In the genomic region with DNA sequence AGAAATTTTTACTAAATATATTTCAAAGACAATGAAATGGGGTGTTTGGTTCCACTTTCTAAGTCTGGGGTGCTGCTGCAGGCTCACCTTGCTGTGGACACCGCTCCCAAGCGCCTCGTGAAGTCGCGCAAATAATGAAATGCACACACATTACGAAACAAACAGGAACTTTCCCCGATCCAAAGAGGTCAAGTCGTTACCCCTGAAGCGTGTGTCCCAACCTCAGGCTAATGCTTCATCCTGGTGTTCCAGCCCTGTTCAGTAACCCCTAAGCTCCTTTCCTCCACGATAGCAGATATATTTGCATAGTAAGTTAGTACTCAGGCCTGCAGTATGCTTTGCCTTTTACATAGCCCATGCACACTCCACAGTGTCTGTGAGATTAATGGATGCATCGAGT, we compare ENCODE assay signal across 10 mouse cellular contexts. TPM values are rescaled to one million over a fixed set of nuclear protein-coding genes. Genes with fewer than 3 reads are reported as not detected.
DNase-seq lines count a peak whose midpoint lies in the region; ATAC-seq and TF ChIP-seq lines count a peak whose summit lies in the region.
"Had no signal": no experiment of that assay in that cellular context is flagged by ENCODE, and none has a peak within 500 bp of the region (broad histone marks: within the 10 kb centered on the region; RNA-seq: fewer than 3 reads in every experiment).

No protein-coding gene starts in this region.

- no peak overlapping the region for H3K27ac ChIP-seq in heart, adult 2 months
- H3K27ac ChIP-seq in limb, embryonic 13.5 days = no peak overlapping the region
- no peak overlapping the region for H3K27ac ChIP-seq in gastrocnemius, adult 2 months
- H3K27ac ChIP-seq: macrophage had no signal

- ATAC-seq in limb, embryonic 13.5 days (ENCODE audit: low FRiP score, low read depth) = no peak

- H3K27me3 ChIP-seq in heart, adult 2 months (ENCODE audit: control insufficient read depth, insufficient read depth, low read length) = no peaks in the 10 kb centered on the region
- H3K27me3 ChIP-seq in limb, embryonic 13.5 days = no peaks in the 10 kb centered on the region

- WGBS in heart, adult 2 months = 88% methylated on average over 11 of the region's 11 CpGs
- 48% methylated on average over 11 of the region's 11 CpGs for WGBS in limb, embryonic 13.5 days

- peak; percentile 84 for DNase-seq in heart, adult 11 months
- DNase-seq in heart, adult 2 months = no peak
- DNase-seq in ZHBTc4 (ENCODE audit: low read depth, low spot score) = peak; percentile 7
- peak; percentile 14 for DNase-seq in lung, postnatal 14 days
- no peak for DNase-seq in gastrocnemius, adult 2 months
- DNase-seq in frontal cortex, postnatal 10 days (ENCODE audit: low spot score in 2 of 2) = no peak
- DNase-seq in heart, postnatal 14 days = no peak
- DNase-seq: cerebellum, adult 9-10 months had no signal

- no peaks in the 10 kb centered on the region for H3K9me3 ChIP-seq in limb, embryonic 13.5 days

- TF ChIP-seq POLR2A in heart, adult 2 months (IDR thresholded peaks at IDR 0.05; ENCODE audit: insufficient read depth, low read depth, low read length) = no peak

- H3K9ac ChIP-seq in heart, adult 2 months (ENCODE audit: low read depth, low read length) = no peak overlapping the region
- no peak overlapping the region for H3K9ac ChIP-seq in limb, embryonic 13.5 days

- intact Hi-C loops in heart, adult 2 months (cut with DNase I) = loop anchor here (5.0 kb wide), 2 partner anchors 37 to 52 kb away; no protein-coding TSS in a partner anchor
- intact Hi-C loops in gastrocnemius, adult 2 months (cut with DNase I) = no loop called here
- intact Hi-C loops in heart, postnatal 14 days (cut with DNase I) = loop anchor here (5.0 to 10.0 kb wide), 2 partner anchors 37 to 125 kb away; no protein-coding TSS in a partner anchor

- no peak overlapping the region for H3K4me3 ChIP-seq in heart, adult 2 months
- H3K4me3 ChIP-seq in limb, embryonic 13.5 days = 0 out of 2 replicates have a peak overlapping the region, but pooled peaks have one; percentile 58
- H3K4me3 ChIP-seq in gastrocnemius, adult 2 months = no peak overlapping the region

- no peaks in the 10 kb centered on the region for H3K4me1 ChIP-seq in heart, adult 2 months (ENCODE audit: control insufficient read depth, insufficient read depth, low read length)
- 0 out of 2 replicates have a peak, but pooled peaks cover 2% of the 10 kb centered on the region for H3K4me1 ChIP-seq in limb, embryonic 13.5 days

- no peak for TF ChIP-seq EP300 in heart, adult 2 months (IDR thresholded peaks at IDR 0.05; ENCODE audit: insufficient read depth, low read depth, low read length)

- no peaks in the 10 kb centered on the region for H3K36me3 ChIP-seq in heart, adult 2 months (ENCODE audit: control insufficient read depth, insufficient read depth, low read length)
- H3K36me3 ChIP-seq in limb, embryonic 13.5 days = no peaks in the 10 kb centered on the region

- no peak for TF ChIP-seq CTCF in heart, adult 2 months (IDR thresholded peaks at IDR 0.05)
- TF ChIP-seq CTCF in gastrocnemius, adult 2 months (IDR thresholded peaks at IDR 0.05) = no peak

- no peaks in the 10 kb centered on the region for H3K79me2 ChIP-seq in heart, adult 2 months (replicated peaks; ENCODE audit: control insufficient read depth, insufficient read depth, low read length)

- H3K4me2 ChIP-seq in limb, embryonic 13.5 days (replicated peaks) = no peak overlapping the region; the same call in 1 of the 2 replicates

RNA-seq across cellular contexts. Expression of gene Car8, which starts 0.9 kb away (rescaled TPM):
- total RNA-seq in heart, adult 2 months (2021) = 10 to 100 TPM in 1 of 2 experiments, 1 to 10 TPM in 1; 9.4 to 12.1 TPM
- polyA plus RNA-seq in heart, adult 2 months (2012; rRNA removed) = 3.3 and 7.8 TPM in 2 replicates
- polyA plus RNA-seq in limb, embryonic 13.5 days (2015; fragmentation: Nextera tagmentation; extraction: Ambion mirVana) = 3.2 and 4.3 TPM in 2 replicates
- total RNA-seq in gastrocnemius, adult 2 months (2021) = 1 to 10 TPM; 1.5 to 3.6 TPM
- total RNA-seq in heart, postnatal 14 days (2021) = 10 to 100 TPM; 10.2 to 10.4 TPM
- polyA plus RNA-seq: macrophage had no signal

Comparison
In these comparisons a context has a peak if more than half of its experiments do, and no peak if none do; other contexts are left out.
1. DNase-seq: peak in heart, adult 11 months (single experiment), ZHBTc4 (single experiment) and lung, postnatal 14 days (single experiment); none in heart, adult 2 months (0 of 2), gastrocnemius, adult 2 months (single experiment), frontal cortex, postnatal 10 days (0 of 2) and heart, postnatal 14 days (0 of 2).